Mouse (Mus musculus): ENCODE results near the gene Mrpl51. TPM values are rescaled to one million over a fixed set of nuclear protein-coding genes. Genes with fewer than 3 reads are reported as not detected.

The Mrpl51 gene
- polyA plus RNA-seq, 1 experiment from 2014 or later, result 210 TPM

DNA sequence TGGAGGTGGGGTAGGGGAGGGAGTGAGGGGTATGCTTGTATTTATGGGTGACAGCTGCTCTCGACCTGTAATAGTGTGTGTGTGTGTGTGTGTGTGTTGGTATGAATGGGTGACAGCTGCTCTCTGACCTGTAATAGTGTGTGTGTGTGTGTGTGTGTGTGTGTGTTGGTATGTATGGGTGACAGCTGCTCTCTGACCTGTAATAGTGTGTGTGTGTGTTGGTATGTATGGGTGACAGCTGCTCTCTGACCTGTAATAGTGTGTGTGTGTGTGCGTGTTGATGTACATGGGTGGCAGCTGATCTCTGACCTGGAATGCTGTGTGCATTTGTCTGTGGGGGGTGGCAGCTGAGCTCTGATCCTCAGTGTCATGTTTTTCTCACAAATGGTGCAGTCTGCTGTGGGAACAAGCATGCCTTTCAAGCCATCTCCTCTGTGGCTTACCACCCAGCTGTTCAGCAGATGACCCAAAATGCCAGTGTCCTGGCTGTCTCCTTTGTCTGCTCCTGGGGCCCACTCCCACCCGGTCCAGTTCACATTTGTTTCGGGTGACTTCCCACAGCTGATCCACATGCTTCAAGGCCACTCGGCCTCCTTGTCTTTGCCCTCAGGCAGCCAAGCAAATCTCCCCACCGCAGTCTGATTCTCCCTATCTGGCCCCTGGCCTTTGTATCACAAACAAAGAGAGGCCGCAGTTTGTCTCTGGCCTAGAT lies 34.5 kb upstream of the Mrpl51 start:
- peaks cover 15% of the 10 kb centered on the region for H3K4me1 ChIP-seq (ENCODE audit: insufficient read depth)
- H3K27ac ChIP-seq (ENCODE audit: low read depth), result peak overlapping the region; percentile 70
- H3K4me3 ChIP-seq (ENCODE audit: low read depth, low read length), result no peak overlapping the region
- 68% methylated on average over 7 of the region's 7 CpGs for WGBS (ENCODE audit: insufficient replicate concordance)
- H3K36me3 ChIP-seq (replicated peaks; ENCODE audit: insufficient read depth, low read length), result peaks cover 36% of the 10 kb centered on the region
- TF ChIP-seq EP300 (IDR thresholded peaks at IDR 0.05; ENCODE audit: low read depth) (no peak), CTCF (IDR thresholded peaks at IDR 0.05; ENCODE audit: low read depth) (no peak)
- H3K9ac ChIP-seq (replicated peaks), result no peak overlapping the region
- H3K27me3 ChIP-seq (ENCODE audit: insufficient read depth, low read length), result no peaks in the 10 kb centered on the region
- H3K4me2 ChIP-seq (ENCODE audit: low read depth, low read length), result no peak overlapping the region
- DNase-seq, result no peak
- peak; percentile 58 for ATAC-seq
- H3K9me3 ChIP-seq (ENCODE audit: low read length), result no peaks in the 10 kb centered on the region

DNA sequence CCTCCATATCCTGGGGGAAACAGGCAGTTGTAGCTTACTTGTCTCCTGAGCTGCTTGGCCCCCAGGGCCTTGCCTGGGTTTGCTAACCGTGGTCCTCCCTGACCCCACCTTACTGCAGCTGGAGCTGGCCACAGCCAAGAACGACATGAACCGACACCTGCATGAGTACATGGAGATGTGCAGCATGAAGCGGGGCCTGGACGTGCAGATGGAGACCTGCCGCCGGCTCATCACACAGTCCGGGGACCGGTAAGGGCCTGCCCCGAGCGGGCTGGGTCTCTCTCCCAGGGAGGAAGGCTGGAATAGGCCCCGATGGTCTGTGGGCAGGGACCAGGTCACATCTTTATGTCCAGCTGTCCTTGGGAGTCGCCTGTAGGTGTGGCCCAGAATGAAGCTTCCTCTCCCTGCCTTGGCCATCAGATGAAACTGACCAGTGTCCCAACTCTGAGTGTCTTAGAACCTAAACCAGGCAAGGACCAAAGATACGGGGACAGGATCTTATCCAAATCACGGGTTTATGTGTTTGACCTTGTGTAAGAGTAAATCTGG lies 32.6 kb upstream of the Mrpl51 start:
- Histone ChIP-seq H3K27me3 (ENCODE audit: insufficient read depth, low read length) (no peaks in the 10 kb centered on the region), H3K36me3 (replicated peaks; ENCODE audit: insufficient read depth, low read length) (peaks cover 35% of the 10 kb centered on the region), H3K4me3 (ENCODE audit: low read depth, low read length) (no peak overlapping the region), H3K27ac (ENCODE audit: low read depth) (no peak overlapping the region), H3K9ac (replicated peaks) (no peak overlapping the region), H3K4me1 (ENCODE audit: insufficient read depth) (peaks cover 23% of the 10 kb centered on the region), H3K4me2 (ENCODE audit: low read depth, low read length) (no peak overlapping the region), H3K9me3 (ENCODE audit: low read length) (no peaks in the 10 kb centered on the region)
- DNase-seq (no peak), ATAC-seq (no peak)
- WGBS (ENCODE audit: insufficient replicate concordance), result 82% methylated on average over 15 of the region's 15 CpGs
- no peak for TF ChIP-seq EP300 (IDR thresholded peaks at IDR 0.05; ENCODE audit: low read depth)
- no peak for TF ChIP-seq CTCF (IDR thresholded peaks at IDR 0.05; ENCODE audit: low read depth)

DNA sequence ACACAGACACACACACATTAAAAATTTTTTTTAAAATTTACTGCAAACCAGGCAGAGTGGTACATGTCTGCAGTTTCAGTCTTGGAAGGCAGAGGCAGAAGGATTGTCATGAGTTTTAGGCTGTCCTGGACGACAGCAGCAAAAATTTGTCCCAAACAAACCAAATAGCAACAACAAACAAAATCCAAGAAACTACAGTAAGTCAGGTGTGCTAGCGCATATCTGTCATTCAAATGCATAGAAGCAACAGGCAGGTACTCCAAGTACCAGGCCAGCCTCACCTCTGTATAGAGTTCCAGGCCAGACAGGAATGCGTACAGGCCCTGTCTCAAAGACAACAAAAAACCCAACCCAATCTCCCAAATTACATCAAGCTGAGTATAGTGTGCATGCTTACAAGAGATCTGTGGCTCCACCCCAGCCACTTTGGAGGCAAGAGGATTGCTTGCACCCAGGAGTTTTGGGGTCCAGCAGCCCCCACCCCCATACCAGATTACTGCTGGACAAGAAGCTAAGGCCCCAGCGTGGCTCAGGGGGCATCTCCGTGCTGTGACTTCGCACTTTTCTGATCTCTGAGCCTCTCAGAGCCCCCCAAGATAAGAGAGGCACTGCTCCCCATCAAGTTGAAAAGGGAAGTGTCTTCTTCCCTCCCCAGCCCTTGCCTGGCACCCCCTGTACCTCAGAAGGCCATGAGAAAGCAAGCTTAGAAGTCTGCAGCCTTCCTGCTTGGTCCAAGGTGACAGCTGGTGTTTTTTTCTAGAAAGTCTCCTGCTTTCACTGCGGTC lies 31.6 kb upstream of the Mrpl51 start:
- no peaks in the 10 kb centered on the region for H3K9me3 ChIP-seq (ENCODE audit: low read length)
- peak overlapping the region; percentile 34; the same call in 1 of the 2 replicates for H3K27ac ChIP-seq (ENCODE audit: low read depth)
- no peaks in the 10 kb centered on the region for H3K27me3 ChIP-seq (ENCODE audit: insufficient read depth, low read length)
- H3K36me3 ChIP-seq (replicated peaks; ENCODE audit: insufficient read depth, low read length), result peaks cover 37% of the 10 kb centered on the region
- H3K9ac ChIP-seq (replicated peaks), result no peak overlapping the region
- ATAC-seq (no peak), DNase-seq (no peak)
- H3K4me1 ChIP-seq (ENCODE audit: insufficient read depth), result peaks cover 26% of the 10 kb centered on the region
- 65% methylated on average over 7 of the region's 7 CpGs for WGBS (ENCODE audit: insufficient replicate concordance)
- no peak overlapping the region for H3K4me3 ChIP-seq (ENCODE audit: low read depth, low read length)
- no peak for TF ChIP-seq CTCF (IDR thresholded peaks at IDR 0.05; ENCODE audit: low read depth)
- no peak for TF ChIP-seq EP300 (IDR thresholded peaks at IDR 0.05; ENCODE audit: low read depth)
- H3K4me2 ChIP-seq (ENCODE audit: low read depth, low read length), result no peak overlapping the region

DNA sequence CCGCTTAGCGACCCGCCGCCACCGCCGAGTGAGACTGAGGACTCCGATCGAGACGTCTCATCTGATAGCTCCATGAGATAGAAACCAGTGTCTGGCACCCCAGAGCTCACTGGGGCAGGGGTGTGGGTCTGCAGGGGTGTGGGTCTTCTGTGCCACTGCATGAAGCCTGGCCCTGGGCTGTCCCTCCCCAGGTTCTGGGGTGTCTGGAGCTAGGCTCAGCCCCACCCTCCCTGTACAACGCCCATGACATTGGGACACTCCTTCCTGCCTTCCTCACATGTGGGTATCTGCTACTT lies 31.1 kb upstream of the Mrpl51 start:
- no peak for DNase-seq
- H3K4me1 ChIP-seq (ENCODE audit: insufficient read depth), result peaks cover 26% of the 10 kb centered on the region
- WGBS (ENCODE audit: insufficient replicate concordance), result 45% methylated on average over 10 of the region's 10 CpGs
- no peak overlapping the region for H3K4me3 ChIP-seq (ENCODE audit: low read depth, low read length)
- no peak overlapping the region for H3K9ac ChIP-seq (replicated peaks)
- ATAC-seq, result no peak
- peak overlapping the region; percentile 34; the same call in 1 of the 2 replicates for H3K27ac ChIP-seq (ENCODE audit: low read depth)
- peaks cover 37% of the 10 kb centered on the region for H3K36me3 ChIP-seq (replicated peaks; ENCODE audit: insufficient read depth, low read length)
- no peaks in the 10 kb centered on the region for H3K27me3 ChIP-seq (ENCODE audit: insufficient read depth, low read length)
- TF ChIP-seq EP300 (IDR thresholded peaks at IDR 0.05; ENCODE audit: low read depth) (no peak), CTCF (IDR thresholded peaks at IDR 0.05; ENCODE audit: low read depth) (no peak)
- no peak overlapping the region for H3K4me2 ChIP-seq (ENCODE audit: low read depth, low read length)
- no peaks in the 10 kb centered on the region for H3K9me3 ChIP-seq (ENCODE audit: low read length)

DNA sequence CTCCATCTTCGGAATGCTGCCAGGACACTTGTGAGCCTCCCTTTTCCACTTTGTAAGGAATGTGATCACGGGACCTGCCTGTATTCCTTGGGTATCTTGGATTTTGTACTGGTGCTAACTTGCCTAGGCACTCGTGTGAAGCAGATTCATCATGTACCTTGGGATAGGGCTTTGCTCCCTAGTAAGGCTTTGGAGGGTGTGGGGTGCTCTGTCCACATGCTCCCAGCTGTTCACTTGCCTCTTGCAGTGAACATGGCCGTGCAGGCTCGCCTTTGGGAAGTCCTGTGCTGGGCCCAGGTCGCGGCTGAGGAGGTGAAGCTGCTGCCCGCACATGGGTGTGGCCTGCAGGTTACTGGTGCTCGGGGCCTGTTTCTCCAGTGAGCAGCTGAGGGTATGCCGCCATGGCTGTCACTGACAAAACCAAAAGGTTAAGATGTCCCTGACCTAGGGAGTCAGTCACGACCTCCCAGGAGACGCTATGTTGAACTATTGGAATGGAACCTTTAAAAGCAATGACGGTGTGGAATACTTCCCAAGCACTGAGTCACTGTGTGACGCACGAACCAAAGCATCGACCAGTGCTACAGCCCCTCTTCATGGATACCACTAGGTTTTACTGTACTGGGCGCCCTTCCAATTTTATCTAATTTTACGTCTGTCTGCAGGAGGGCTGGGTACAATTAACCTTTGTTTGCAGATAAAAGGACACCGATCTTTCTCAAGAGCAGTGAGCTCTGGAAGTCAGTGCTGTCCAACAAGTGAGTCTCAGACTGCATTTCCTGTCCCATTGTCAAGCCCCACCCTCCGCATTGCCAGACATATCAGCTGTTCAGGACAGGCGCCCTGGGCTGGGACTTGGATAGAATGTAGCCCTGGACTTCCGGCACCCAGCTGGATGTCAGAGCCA lies 30.5 kb upstream of the Mrpl51 start:
- Histone ChIP-seq H3K27me3 (ENCODE audit: insufficient read depth, low read length) (no peaks in the 10 kb centered on the region), H3K4me2 (ENCODE audit: low read depth, low read length) (no peak overlapping the region), H3K4me1 (ENCODE audit: insufficient read depth) (peaks cover 26% of the 10 kb centered on the region), H3K9ac (replicated peaks) (no peak overlapping the region), H3K27ac (ENCODE audit: low read depth) (peak overlapping the region; percentile 34; the same call in 1 of the 2 replicates), H3K9me3 (ENCODE audit: low read length) (no peaks in the 10 kb centered on the region), H3K36me3 (replicated peaks; ENCODE audit: insufficient read depth, low read length) (peaks cover 37% of the 10 kb centered on the region), H3K4me3 (ENCODE audit: low read depth, low read length) (no peak overlapping the region)
- 32% methylated on average over 22 of the region's 22 CpGs for WGBS (ENCODE audit: insufficient replicate concordance)
- ATAC-seq (no peak), DNase-seq (peak; percentile 57)
- TF ChIP-seq EP300 (IDR thresholded peaks at IDR 0.05; ENCODE audit: low read depth) (0 out of 2 replicates have a peak, but pooled peaks have one; percentile 53), CTCF (IDR thresholded peaks at IDR 0.05; ENCODE audit: low read depth) (no peak)
